Mouse (Mus musculus) layer of hippocampus, adult 11-12 months (tissue): ENCODE measurements at regions not wholly inside any gene's neighbourhood (a gene's known extent, or its start where the extent isn't known, plus 50 kb on each side); places are given as distances from the start of the nearest gene placed in this dataset.

Experiments used
- DNase-seq: peaks from one replicate; pipeline ENCODE4 v3.0.0; 2022; ENCODE audit warnings: low spot score

DNA sequence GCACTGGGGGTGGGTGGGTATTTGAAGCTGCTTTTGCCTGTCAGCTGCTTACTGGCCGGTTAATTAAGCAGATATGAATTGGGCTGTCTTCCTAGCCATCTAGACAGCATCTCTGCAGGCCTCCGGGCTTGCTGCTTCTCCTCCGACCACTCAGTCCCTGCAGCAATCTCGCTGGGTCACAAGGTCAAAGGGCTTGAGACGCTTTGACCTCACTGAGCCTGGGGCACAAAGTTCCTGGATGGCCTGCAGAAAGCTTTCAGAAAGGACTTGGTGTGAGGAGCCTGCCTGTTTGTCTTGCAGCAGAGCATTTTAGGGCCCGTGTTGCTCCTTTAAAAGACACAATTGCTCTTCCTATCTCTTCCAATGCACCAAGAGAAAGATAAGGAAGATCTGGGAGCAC, 83.7 kb upstream of the Ppp2r5a start:
- DNase-seq, result no peak

DNA sequence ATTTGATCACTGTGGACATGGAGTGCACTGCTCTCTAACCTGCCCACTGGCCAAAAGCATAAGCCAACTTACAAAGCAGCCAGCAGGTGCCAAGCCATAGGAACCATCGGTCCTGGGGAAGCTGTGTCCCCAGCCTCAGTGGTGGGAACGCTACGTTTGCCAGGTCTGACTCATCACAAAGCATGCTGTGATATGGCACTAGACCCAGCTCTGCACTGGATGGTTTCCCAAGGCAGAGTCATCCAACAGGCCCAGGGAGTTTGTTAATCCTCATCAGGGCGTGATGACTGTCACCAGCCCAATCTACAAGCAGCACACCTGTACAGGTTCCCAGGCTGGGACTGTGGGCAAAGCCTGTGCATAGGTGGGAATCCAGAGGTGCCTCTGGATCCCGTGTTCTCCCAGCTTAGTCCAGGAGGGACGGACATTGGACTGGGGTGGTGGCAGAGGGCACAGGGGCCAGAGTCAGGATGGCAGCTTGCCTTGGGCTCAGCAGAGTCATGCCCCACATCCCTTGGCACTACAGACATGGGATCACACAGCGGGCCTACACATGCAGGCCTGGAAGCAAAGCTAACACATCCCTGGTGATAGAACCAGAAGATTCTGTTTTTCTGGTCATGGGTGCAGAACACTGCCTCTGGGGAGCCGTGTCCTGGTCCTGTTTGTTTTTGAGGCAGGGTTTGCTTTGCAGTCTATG, 81.8 kb upstream of the Ppp2r5a start:
- peak; percentile 60 for DNase-seq

DNA sequence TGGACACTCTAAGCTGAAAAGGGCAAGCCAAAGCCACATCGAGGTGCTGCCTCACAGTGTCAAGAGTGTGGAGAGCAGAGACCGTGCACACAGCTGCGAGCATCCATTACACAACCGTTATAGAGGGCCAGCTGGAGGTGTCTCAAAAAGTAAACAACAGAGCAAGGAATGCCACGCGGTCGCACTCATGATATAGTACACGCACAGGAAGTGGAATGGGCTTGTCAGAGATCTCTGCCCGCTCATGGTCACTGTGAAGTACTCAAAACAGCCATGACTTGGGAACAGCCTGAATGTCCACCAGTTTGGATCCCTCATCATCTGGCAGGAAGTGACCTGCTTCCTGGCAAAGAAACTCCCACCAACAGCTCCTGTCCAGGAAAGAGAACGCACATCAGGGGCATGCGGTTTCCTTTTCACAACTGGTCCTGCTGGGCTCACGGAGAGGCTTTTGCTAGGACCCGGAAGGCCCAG, 76.9 kb upstream of the Ppp2r5a start:
- no peak for DNase-seq

DNA sequence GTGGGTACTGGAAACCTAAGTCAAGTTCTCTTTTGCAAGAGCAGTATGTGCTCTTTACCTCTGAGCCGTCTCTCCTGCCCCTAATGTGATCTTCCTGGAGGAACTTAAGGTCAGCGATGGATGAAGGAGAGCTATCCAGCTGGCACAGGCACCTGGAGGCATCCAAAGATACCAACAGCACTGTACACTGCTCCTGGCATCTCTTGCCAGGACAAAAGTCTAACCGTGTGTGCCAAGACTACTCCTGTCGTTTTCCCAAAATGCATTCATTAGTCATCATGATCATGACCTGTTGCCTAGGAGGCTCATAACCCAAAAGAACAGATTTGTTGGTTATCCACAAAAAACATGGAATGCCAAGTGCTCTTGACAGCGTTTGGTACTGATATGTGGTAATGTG, 69.5 kb upstream of the Ppp2r5a start:
- DNase-seq, result no peak

DNA sequence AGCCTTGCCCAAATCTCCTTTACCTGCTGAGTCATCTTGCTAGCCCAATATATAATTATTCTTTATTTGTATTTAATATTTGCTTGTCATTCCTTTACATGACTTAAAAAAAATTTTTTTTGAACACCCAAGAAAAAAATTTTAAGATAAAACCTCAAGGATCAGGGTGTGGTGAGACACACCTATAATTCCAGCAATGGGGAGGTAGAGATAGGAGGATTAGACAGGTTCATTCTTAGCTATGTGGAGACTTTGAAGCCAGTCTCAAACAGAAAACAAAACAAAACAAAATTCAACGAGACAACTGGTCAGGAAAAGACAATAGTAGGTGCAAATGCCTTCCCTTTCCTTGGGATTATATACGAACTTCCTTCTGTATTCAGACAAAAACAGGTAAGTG, 68.4 kb upstream of the Ppp2r5a start:
- DNase-seq, result no peak

DNA sequence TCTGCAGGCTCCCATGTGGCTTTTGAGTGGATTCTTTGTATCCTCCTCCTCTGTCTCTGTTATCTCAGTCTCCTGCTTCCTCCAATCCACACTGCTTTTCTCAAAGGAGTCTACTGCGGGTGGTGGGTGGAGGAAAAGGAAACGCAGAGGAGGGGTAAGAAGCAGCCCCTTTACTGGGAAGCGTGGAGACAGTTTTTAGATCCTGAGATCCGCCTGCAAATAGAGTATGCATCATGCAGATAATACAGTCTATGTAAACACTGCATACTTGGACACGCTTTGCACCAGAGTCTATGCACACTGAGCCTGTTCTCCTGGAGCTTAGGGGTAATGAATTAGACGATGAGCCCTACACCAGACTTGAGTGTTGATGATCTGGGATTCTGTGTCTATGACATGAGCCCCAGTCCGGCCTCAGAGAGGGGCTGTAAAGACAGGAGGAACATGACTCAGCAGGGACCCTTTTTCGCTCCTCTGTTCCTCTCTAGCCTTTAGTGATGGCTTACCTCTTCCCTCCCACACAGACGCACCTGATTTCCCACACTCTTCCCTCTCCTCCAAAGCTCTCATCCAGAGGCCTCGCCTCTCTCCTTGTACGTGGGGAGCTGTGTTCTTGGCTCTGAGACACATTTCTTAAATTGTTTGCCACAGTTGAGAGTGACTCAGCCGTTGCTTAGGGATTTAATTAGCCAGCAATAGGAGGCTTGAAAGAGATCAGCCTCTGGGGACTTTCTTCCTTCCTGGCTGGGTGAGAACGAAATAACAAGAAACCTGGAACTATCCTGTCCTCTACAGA, 67.3 kb upstream of the Ppp2r5a start:
- peak; percentile 63 for DNase-seq

DNA sequence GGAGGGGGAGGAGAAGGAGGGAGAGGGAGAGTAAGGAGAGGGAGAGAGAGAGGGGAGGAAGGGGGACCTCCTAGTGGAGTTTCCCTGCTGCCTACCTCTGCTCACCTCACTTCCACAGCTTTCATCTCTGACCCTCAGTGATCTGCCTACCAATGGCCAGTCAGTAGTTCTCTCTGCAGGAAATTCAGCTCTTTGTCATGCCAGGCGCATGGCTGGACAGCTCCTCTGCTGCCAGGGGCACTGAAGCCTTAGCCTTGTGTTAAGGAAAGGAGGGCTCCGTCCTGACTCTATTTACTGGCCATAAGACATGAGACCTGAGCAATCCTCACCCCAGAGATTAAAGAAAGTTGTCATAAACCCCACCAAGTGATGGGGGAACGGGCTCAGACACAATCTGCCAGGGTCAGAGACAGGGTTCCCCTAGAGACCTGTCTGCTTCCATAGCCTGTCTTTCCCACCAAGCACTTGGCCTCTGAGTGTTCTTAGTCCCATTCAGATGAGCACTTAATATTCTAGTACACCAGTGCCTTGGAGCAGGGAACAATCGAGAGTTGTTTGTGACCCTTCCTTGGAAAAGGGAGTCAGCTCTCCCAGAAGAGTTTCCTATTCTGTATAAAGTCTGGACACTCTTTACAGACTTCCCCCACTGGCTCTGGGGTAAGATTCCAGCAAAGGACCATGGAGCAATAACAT, 65.9 kb upstream of the Ppp2r5a start:
- DNase-seq, result no peak

DNA sequence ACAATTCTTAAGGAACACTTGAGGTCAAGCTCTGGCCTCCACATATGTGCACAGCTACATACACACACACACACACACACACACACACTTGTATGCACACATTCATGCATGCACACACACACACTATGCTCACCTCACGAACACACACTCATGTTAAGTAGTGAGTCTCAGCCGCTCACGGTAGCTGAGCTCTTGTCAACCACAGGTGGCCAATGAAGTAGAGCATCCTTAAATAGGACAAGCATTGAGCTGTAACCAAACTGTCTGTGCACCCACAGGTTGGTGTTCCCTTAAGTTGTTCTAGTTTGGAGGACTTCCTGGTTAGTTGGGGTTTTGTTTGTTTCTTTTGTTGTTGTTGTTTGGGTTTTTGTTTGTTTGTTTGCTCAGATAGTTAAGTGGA, 63.2 kb upstream of the Ppp2r5a start:
- DNase-seq, result no peak

DNA sequence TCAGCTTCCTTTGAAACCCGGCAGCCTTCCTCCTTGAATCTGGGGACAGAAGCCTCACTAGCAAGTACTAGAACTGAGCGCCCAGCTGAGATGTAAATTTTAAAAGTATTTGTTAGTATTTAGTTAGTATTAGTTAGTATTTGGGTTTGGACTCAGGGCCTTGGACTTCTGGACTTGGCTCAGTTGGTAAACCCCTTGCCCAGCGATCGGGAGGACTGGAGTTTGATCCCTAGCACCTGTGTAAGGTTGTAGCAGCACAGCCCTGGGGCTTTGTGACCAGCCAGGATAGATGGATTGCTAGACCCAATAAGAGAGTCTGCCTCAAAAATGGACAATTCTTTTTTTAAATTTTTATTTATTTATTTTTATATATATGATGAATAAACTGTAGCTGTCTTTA, 62.7 kb upstream of the Ppp2r5a start:
- DNase-seq, result no peak

DNA sequence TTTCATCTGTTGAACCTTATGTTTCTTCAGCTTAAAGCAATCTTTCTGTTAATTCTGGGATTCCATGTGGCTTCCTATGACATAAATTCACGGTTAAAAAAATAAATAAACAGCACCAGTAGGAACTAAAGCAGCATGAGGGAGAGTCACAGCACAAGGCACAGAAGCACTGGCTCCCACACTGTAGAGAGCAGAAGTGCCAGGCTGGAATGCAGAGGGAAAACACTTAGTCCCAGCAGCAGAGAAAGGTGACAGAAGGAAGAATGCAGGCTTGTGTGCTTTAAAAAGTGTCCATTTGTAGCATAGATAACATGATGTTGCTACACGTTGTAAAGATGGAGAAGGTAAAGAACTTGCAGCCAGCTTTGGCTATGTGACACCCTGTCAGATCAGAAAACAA, 62.1 kb upstream of the Ppp2r5a start:
- DNase-seq, result no peak

DNA sequence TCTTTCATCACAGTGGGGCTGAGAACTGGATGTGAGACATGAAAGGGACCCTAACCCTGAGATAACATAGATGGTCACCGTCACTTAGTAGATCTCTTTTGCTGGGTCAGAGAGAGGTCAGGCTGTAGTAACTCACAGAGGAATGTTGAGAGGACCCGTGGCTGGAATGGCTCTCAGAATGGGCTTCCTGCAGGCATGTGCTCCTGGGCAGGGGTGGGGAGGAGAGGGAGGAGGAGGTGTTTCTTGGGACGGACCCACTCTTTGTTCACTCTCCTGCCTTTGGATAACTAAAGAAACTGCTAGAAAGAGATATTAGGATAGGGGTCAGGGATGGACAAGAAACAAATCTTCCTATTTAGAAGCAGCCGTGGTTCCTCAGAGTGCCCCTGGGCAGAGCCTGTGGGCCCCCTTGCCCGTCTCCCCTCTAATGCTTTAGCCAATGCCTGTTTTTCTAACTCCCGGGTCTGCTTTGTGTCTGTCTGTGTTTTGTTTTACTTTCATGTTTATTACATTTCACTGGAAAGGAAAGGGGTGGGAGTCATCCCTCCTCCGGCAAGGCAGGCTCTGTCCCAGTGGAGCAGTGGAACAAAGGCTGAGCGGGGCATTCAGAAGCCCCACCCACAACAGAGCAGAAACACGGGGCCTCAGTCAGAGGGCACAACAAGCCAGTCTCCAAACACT, 58.9 kb upstream of the Ppp2r5a start:
- DNase-seq, result no peak

DNA sequence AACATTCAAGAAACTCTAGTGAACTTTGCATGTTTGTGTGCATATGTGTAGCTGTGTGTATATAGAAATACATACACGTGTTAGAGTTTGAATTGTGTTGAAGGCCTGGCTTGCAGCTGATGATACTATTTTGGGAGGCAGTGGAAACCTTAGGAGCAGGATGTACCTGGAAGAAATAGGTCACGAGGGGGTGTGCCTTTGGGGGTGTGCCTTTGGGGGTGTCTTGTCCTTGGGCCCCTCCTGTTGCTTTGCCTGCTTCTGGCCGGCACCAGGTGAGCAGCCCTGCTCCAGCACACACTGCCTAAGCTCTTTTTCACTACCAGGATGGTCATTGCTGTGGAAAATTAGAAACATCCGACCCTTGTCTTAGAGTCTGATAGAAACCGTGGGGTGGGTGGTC, 56.0 kb upstream of the Ppp2r5a start:
- DNase-seq, result no peak

DNA sequence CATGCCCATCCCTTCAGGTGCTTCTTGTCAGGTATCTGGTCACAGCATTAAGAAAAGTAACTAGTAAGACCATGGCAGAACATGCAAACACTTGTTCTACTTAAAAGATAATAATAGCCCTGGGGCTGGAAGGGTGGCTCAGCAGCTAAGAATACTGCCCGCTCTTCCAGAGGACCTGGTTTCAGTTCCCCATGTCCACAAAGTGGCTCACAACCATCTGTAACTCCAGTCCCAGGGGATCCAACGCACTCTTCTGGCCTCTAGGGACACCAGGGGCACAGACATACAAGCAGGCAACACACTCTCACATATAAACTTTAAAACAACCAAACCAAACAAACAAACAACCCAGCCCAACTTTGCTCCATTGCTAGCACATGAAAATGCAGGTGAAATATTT, 55.2 kb upstream of the Ppp2r5a start:
- DNase-seq, result no peak

DNA sequence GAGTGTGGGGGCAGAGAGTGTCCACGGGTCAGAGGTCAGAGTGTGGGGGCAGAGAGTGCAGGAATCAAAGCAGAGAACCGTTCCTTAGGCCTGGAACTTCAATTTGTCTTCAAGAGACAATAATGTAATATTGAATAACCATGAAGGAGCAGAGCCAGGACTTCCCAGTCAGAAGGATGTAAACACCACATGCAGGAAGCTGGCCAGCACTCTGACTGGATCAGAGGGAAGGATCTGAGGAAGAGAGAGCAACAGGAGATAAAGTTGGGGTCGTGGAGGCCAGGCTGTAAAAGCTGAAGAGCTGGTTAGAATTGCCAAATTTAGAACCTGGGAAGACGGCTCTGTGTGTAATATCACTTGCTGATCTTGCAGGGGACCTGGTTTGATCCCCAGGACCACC, 54.0 kb upstream of the Ppp2r5a start:
- no peak for DNase-seq

DNA sequence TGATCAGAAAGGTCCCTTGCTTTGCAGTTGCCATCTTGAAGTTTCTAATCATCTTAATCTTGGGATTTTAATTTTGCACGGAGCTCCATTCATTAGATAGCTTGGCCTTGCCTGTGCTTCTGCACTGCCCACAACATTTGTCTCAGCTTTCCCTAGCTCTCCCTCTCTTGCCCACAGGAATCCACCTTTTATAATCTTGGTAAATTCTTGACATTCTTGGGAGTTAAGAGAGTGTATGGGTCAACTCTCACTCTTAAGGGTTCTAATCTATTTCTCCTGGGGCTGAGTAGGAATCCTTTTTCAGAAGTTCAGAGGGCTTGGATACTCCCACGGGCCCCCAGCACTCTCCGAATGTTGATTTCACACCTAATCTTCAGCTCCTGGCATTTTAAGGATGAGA, 51.5 kb upstream of the Ppp2r5a start:
- no peak for DNase-seq

DNA sequence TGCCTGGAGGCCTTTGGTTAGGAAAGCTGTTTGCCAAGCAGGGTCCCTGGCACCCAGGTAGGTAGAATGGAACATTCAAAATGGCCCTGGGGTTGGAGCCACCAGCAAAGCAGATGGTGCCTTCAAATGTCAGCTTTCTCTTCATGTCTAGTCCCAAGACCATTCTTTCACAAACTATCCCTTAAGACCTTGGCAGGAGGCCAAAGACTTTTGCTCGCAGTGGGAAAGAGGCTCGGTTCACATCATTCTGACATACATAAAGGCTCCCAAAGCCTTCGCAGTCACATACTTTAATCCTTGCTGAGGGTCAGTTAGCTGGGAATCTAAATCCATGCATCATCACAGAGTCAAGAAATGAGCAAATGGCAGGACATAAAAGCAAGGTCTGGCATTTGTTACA, 50.5 kb upstream of the Ppp2r5a start:
- no peak for DNase-seq
